Mouse (Mus musculus): ENCODE measurements around the gene Cdh11. TPM values are rescaled to one million over a fixed set of nuclear protein-coding genes. Genes with fewer than 3 reads are reported as not detected.

Gene Cdh11
- polyA plus RNA-seq (2012; rRNA removed; ENCODE audit: low replicate concordance) = 15.4 and 29.1 TPM in 2 replicates

DNA sequence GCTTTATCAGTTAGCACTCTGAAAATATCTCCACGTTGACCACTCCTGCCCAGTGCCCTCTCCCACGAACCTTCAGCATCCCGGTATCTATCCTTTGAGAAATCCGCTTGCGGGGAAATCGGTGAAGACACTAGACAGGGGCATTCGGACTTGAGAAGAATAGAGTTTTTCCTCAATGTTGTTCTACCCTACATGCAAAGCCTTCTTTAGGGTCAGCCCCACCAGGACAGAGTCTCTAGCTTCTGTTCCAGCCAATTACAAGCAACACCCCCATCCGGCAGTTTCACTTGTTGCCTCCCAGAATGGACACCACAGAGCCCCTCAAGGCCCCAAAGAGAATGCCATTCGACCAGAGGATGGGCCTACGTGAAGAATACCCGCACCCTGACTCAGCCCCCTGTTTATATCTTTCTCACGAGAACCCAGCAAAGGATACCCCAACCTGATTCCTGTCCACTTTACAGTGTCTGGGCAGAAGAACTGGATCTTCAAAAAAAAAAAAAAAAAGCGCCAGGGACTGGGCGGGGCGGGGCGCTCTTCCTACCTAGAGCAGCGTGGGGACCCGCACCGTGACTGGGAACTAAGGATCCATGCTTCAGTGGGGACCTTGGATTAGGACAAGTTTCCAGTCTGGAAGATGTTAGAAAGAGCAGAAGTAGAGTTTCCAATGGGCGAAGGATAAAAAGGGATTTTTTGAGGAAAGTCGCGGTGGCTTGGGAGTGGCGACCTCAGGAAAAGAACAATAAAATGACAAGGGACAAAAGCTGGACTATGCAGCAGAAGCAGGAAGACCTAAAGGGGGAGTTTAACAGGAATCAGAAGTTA, at the start of gene Cdh11:
Gene Cdh11, minus strand, starts transcription at position 51 of the 825 bp plus-strand sequence.

